Mouse (Mus musculus) 3134 (cell line): ENCODE data around the gene AL732309.1.

ENCODE experiments used
- DNase-seq: peaks from one replicate; pipeline ENCODE4 v3.0.0-alpha.2; 2011; ENCODE audit warnings: low spot score; ENCODE audit not compliant: insufficient read length; ENCODE audit errors: extremely low read depth

AL732309.1 gene

GRCm38 (mm10) chr2:25223681-25224491 lies 22.8 kb downstream of the AL732309.1 start:
- DNase-seq, result peak; percentile 92

GRCm38 (mm10) chr2:25221331-25221772 lies 25.3 kb downstream of the AL732309.1 start:
- DNase-seq, result peak; percentile 28

GRCm38 (mm10) chr2:25218445-25218844 lies 28.2 kb downstream of the AL732309.1 start, which contains the start of gene Fam166a:
Gene Fam166a, plus strand, starts transcription at chr2:25218745.
- no peak for DNase-seq

- DNase-seq, result no peak
Observed at GRCm38 (mm10) chr2:25217666-25218065, 29.0 kb downstream of the AL732309.1 start.

GRCm38 (mm10) chr2:25214444-25214843 lies 32.2 kb downstream of the AL732309.1 start, which contains the start of gene Stpg3:
Gene Stpg3, minus strand, starts transcription at chr2:25214637.
- DNase-seq, result no peak

GRCm38 (mm10) chr2:25213266-25213865 lies 33.3 kb downstream of the AL732309.1 start:
- no peak for DNase-seq

GRCm38 (mm10) chr2:25211121-25211670 lies 35.5 kb downstream of the AL732309.1 start, which contains the start of gene Nelfb:
Gene Nelfb, minus strand, starts transcription at chr2:25211489.
- DNase-seq, result peak; percentile 95

GRCm38 (mm10) chr2:25210686-25211085 lies 36.0 kb downstream of the AL732309.1 start:
- no peak for DNase-seq

GRCm38 (mm10) chr2:25207593-25207992 lies 39.1 kb downstream of the AL732309.1 start:
- no peak for DNase-seq

- no peak for DNase-seq
Observed at GRCm38 (mm10) chr2:25203631-25204214, 42.9 kb downstream of the AL732309.1 start.

- DNase-seq, result no peak
Observed at GRCm38 (mm10) chr2:25200631-25201030, 46.0 kb downstream of the AL732309.1 start.

GRCm38 (mm10) chr2:25197946-25198345 lies 48.7 kb downstream of the AL732309.1 start:
- DNase-seq, result no peak

GRCm38 (mm10) chr2:25197191-25197590 lies 49.5 kb downstream of the AL732309.1 start:
- no peak for DNase-seq

GRCm38 (mm10) chr2:25196172-25196954 lies 50.3 kb downstream of the AL732309.1 start, which contains the start of gene Tor4a:
Gene Tor4a, minus strand, starts transcription at chr2:25196886.
- DNase-seq, result peak; percentile 89

GRCm38 (mm10) chr2:25195211-25196156 lies 51.2 kb downstream of the AL732309.1 start:
- DNase-seq, result peak; percentile 60
